Mouse (Mus musculus) cerebellum, adult 2 months (tissue): ENCODE results near the gene 1110017D15Rik. TPM values are rescaled to one million over a fixed set of nuclear protein-coding genes. Genes with fewer than 3 reads are reported as not detected.
A peak's percentile ranks its signal among the peaks of the same experiment; 100 is the strongest.

Source experiments
- DNase-seq, 2 experiments: peaks; one replicate each; pipeline ENCODE4 v3.0.0; 2021
- H3K27ac ChIP-seq: fragments of 200-500 bp; 2 replicates; pipeline ENCODE4 v1.5.1; 2012; ENCODE audit warnings: low read length, control low read depth, inconsistent platforms; ENCODE audit not compliant: insufficient read depth
- H3K27me3 ChIP-seq: fragments of 200-500 bp; 2 replicates; pipeline ENCODE4 v1.6.1; 2012; ENCODE audit warnings: inconsistent platforms, mild to moderate bottlenecking, low read length, moderate library complexity; ENCODE audit not compliant: control insufficient read depth, insufficient read depth
- H3K4me1 ChIP-seq: fragments of 200-500 bp; 2 replicates; pipeline ENCODE4 v1.6.1; 2011; ENCODE audit warnings: low read length; ENCODE audit not compliant: control insufficient read depth, insufficient read depth
- H3K4me3 ChIP-seq: fragments of 200-500 bp; replicated peaks from 2 replicates; pipeline ENCODE3; 2011; ENCODE audit warnings: mild to moderate bottlenecking, low read depth, low read length, control low read depth; ENCODE audit not compliant: insufficient read depth
- CTCF ChIP-seq: fragments of 200-500 bp; IDR thresholded peaks from 2 replicates; pipeline ENCODE4 v1.5.1; 2011; ENCODE audit warnings: low read depth, mild to moderate bottlenecking, control low read depth, low read length, moderate library complexity, borderline replicate concordance; ENCODE audit not compliant: insufficient read depth
- POLR2A ChIP-seq: fragments of 200-500 bp; IDR thresholded peaks from 2 replicates; pipeline ENCODE4 v1.6.1; 2011; ENCODE audit warnings: low read length, control low read depth, borderline replicate concordance; ENCODE audit not compliant: insufficient read depth
- WGBS: fragments of 180-500 bp; shearing (Covaris S2); methylation state at CpG from one replicate; pipeline ENCODE4 v1.1.7; 2018; 5-methylcytosine and 5-hydroxymethylcytosine counted together
- polyA plus RNA-seq: library from polyadenylated mRNA; depleted of rRNA; stranded (reverse); fragments of >200 nt; gene quantifications from 2 replicates; pipeline ENCODE4 v1.2.3, GENCODE M21; 2012

The 1110017D15Rik gene
- polyA plus RNA-seq, 1 experiment = 4.3 TPM

GRCm38 (mm10) chr4:41547086-41547485 is 30.0 kb upstream of the 1110017D15Rik start:
- H3K4me1 ChIP-seq = peaks cover 23% of the 10 kb centered on the region
- TF ChIP-seq POLR2A (no peak), CTCF (no peak; the same call in 1 of the 2 replicates)
- no peak overlapping the region for H3K4me3 ChIP-seq
- 64% methylated on average over 1 of the region's 1 CpGs for WGBS
- H3K27ac ChIP-seq = peak overlapping the region; percentile 63
- DNase-seq = peak; percentile 50 to 52
- no peaks in the 10 kb centered on the region for H3K27me3 ChIP-seq

DNA sequence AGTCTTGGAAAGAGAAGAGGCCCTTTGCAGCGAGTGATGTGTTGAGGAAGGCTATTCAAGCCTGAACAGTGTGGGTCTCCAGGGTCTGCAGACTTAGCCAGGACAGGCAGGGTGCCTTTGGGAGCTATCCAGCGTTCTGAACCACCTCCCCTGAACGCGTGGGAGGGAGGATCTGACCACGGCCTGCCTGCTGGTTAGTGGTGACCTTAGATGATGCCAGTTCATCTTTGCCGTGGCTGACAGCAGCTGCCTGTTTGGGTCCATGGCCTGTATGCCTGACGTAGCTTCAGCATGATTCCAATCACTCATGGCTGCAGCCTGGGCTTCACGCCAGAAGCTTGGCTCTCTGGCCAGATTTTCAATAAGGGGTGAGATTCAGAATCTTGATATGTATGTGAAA is 28.9 kb upstream of the 1110017D15Rik start:
- DNase-seq = peak; percentile 71
- no peak overlapping the region for H3K4me3 ChIP-seq
- H3K27ac ChIP-seq = peak overlapping the region; percentile 25
- H3K4me1 ChIP-seq = peaks cover 23% of the 10 kb centered on the region
- WGBS = 2% methylated on average over 8 of the region's 8 CpGs
- TF ChIP-seq CTCF (no peak), POLR2A (no peak)
- no peaks in the 10 kb centered on the region for H3K27me3 ChIP-seq

DNA sequence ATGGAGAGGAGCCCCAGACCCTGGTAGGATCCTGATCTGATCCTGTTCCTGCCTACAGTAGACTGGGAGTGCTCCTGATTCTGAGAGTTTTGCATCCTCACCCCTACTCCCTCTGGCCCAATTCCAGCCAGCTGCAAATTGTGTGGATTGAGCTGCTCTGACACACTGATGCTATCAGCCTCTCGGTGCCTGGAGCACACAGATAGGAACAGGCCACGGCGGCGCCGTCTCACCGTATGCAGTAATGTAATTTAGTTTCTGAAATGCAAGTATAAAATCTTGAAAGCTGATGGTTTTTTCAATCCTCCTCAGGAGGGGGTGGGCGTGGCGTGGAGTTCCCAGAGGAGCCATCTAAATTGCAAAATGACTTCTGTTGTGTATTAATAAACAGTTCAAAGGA is 25.0 kb upstream of the 1110017D15Rik start:
- no peak for TF ChIP-seq POLR2A
- TF ChIP-seq CTCF = no peak
- DNase-seq = no peak
- 96% methylated on average over 8 of the region's 8 CpGs for WGBS
- Histone ChIP-seq H3K27me3 (no peaks in the 10 kb centered on the region), H3K27ac (no peak overlapping the region), H3K4me1 (peaks cover 23% of the 10 kb centered on the region), H3K4me3 (no peak overlapping the region)

GRCm38 (mm10) chr4:41534866-41535265 is 17.7 kb upstream of the 1110017D15Rik start:
- DNase-seq = no peak
- Histone ChIP-seq H3K27me3 (no peaks in the 10 kb centered on the region), H3K27ac (no peak overlapping the region), H3K4me1 (peaks cover 5% of the 10 kb centered on the region), H3K4me3 (no peak overlapping the region)
- TF ChIP-seq CTCF = no peak
- TF ChIP-seq POLR2A = no peak
- 86% methylated on average over 5 of the region's 5 CpGs for WGBS

DNA sequence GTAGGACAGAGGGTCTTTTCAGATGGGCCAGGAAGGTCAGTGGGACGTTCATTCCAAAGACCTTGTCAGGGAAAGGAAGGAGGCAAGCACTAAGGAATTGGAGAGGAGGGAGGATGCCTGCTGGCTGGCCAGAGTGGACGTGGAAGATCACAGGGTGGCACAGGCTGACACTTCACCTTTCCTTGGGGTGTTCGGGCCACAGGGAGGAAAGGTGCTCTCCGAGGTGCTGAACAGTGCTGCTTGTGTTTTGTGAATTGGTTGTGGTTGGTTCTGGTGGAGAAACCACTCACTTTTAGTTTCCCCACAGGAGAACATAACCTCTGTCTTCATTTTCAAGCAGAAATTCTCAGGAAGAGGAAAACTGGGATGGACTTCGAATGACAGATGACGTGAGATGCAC is 15.3 kb upstream of the 1110017D15Rik start:
- H3K27me3 ChIP-seq = no peaks in the 10 kb centered on the region
- TF ChIP-seq CTCF = no peak
- no peak for TF ChIP-seq POLR2A
- no peak overlapping the region for H3K4me3 ChIP-seq
- no peak overlapping the region for H3K27ac ChIP-seq
- DNase-seq = no peak
- WGBS = 51% methylated on average over 6 of the region's 6 CpGs
- H3K4me1 ChIP-seq = peaks cover 11% of the 10 kb centered on the region

DNA sequence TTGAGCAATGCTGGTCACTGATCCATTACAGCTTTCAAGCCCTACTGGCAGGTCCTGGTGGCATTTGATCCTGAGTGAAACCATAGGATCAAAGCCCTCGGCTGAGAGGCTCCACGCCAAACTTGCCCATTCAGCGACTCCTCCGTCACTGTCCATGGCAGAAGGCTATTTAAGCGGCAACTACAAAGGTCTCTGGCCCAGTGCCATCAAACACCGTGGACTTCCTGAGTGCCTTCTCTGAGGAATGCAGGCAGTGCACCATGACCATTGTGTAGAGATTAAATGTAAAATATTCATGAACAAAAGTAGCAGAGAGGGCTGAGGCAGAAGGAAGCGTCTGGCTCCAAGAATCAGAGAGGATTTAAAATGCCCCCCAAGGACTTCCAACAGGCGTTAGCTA is 10.9 kb upstream of the 1110017D15Rik start:
- Histone ChIP-seq H3K27me3 (no peaks in the 10 kb centered on the region), H3K4me1 (peaks cover 11% of the 10 kb centered on the region), H3K4me3 (no peak overlapping the region), H3K27ac (no peak overlapping the region)
- no peak for TF ChIP-seq CTCF
- TF ChIP-seq POLR2A = no peak
- peak; percentile 66 to 72 for DNase-seq
- WGBS = 12% methylated on average over 8 of the region's 8 CpGs

- WGBS = 67% methylated on average over 13 of the region's 13 CpGs
- H3K27ac ChIP-seq = no peak overlapping the region
- H3K4me1 ChIP-seq = peaks cover 7% of the 10 kb centered on the region; the same call in 1 of the 2 replicates
- no peak overlapping the region for H3K4me3 ChIP-seq
- no peak for TF ChIP-seq CTCF
- TF ChIP-seq POLR2A = no peak
- no peaks in the 10 kb centered on the region for H3K27me3 ChIP-seq
- no peak for DNase-seq
These were observed 9.9 kb upstream of the 1110017D15Rik start for GRCm38 (mm10) chr4:41527076-41527475.

DNA sequence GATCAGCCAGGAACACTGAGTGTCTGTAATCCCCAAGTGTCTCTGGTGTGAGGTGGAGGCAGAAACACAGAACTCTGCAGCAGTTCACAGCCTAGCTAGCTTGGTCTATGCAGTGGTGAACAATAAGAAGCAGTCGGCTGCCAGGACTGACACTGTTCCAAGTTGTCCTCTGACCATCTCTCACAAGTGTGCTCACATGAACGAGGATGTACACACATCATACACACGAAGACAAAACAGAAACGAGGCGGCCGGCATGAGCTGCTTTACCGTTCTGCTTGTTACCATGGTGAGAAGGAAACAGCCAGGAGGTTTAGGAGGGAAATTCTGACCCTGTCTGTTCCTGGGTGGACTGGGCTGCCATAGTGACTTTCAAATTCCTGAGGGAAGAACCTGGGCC is 9.4 kb upstream of the 1110017D15Rik start:
- Histone ChIP-seq H3K4me3 (no peak overlapping the region), H3K4me1 (peaks cover 6% of the 10 kb centered on the region; the same call in 1 of the 2 replicates), H3K27me3 (no peaks in the 10 kb centered on the region), H3K27ac (no peak overlapping the region)
- 43% methylated on average over 7 of the region's 7 CpGs for WGBS
- TF ChIP-seq CTCF = no peak
- TF ChIP-seq POLR2A = no peak
- DNase-seq = no peak
